Comparison of ENCODE assay signal across 9 mouse cellular contexts in genomic region chr16:33988358-33989012, GRCm38 (mm10). TPM values are rescaled to one million over a fixed set of nuclear protein-coding genes. Genes with fewer than 3 reads are reported as not detected.
DNase-seq lines count a peak whose midpoint lies in the region; ATAC-seq and TF ChIP-seq lines count a peak whose summit lies in the region.
"Had no signal": no experiment of that assay in that cellular context is flagged by ENCODE, and none has a peak within 500 bp of the region (broad histone marks: within the 10 kb centered on the region; RNA-seq: fewer than 3 reads in every experiment).

No protein-coding gene starts in this region.

- peak; percentile 85 for TF ChIP-seq CTCF in cortical plate, adult 2 months (IDR thresholded peaks at IDR 0.05; ENCODE audit: extremely low read depth, insufficient read depth, low read length)
- TF ChIP-seq CTCF in lung, embryonic 14.5 days (IDR thresholded peaks at IDR 0.05; ENCODE audit: low read depth): peak; percentile 88

- DNase-seq in gastrocnemius, postnatal 10 days: peak; percentile 46
- DNase-seq in gastrocnemius, postnatal 25 days: no peak
- DNase-seq in A20 (ENCODE audit: low read depth, low spot score) (peak; percentile 93), ZHBTc4 (ENCODE audit: low read depth, low spot score) (peak; percentile 82)
- peak; percentile 75 for DNase-seq in lung, embryonic 14.5 days
- peak; percentile 82 for DNase-seq in splenic B cell, adult 2 months (ENCODE audit: low read depth, low spot score)

- no peak overlapping the region for H3K4me3 ChIP-seq in cortical plate, adult 2 months (ENCODE audit: insufficient read depth, low read length)
- no peak overlapping the region for H3K4me3 ChIP-seq in intestine, embryonic 15.5 days (replicated peaks)
- no peak overlapping the region for H3K4me3 ChIP-seq in lung, embryonic 14.5 days (ENCODE audit: low read depth, low read length)
- H3K4me3 ChIP-seq: limb, embryonic 15.5 days had no signal

- H3K4me2 ChIP-seq in intestine, embryonic 15.5 days (replicated peaks): 0 out of 2 replicates have a peak overlapping the region, but pooled peaks have one; percentile 11
- H3K4me2 ChIP-seq in lung, embryonic 14.5 days: no peak overlapping the region
- H3K4me2 ChIP-seq: limb, embryonic 15.5 days had no signal

- ATAC-seq in intestine, embryonic 15.5 days: peak; percentile 23
- ATAC-seq in lung, embryonic 14.5 days (ENCODE audit: insufficient read depth): no peak

- no peaks in the 10 kb centered on the region for H3K9me3 ChIP-seq in intestine, embryonic 15.5 days
- no peaks in the 10 kb centered on the region for H3K9me3 ChIP-seq in lung, embryonic 14.5 days (ENCODE audit: low read depth, low read length)
- H3K9me3 ChIP-seq: limb, embryonic 15.5 days had no signal

- 56% methylated on average over 17 of the region's 17 CpGs for WGBS in intestine, embryonic 15.5 days
- 60% methylated on average over 17 of the region's 17 CpGs for WGBS in lung, embryonic 14.5 days

- no peaks in the 10 kb centered on the region for H3K36me3 ChIP-seq in intestine, embryonic 15.5 days
- no peaks in the 10 kb centered on the region for H3K36me3 ChIP-seq in lung, embryonic 14.5 days (ENCODE audit: insufficient read depth)
- no peaks in the 10 kb centered on the region for H3K36me3 ChIP-seq in splenic B cell, adult 2 months (ENCODE audit: control insufficient read depth, insufficient read depth, low read length, poor library complexity, severe bottlenecking)
- H3K36me3 ChIP-seq: limb, embryonic 15.5 days had no signal

- H3K27ac ChIP-seq in cortical plate, adult 2 months (ENCODE audit: insufficient read depth, low read length): no peak overlapping the region
- peak overlapping the region; percentile 59 for H3K27ac ChIP-seq in intestine, embryonic 15.5 days
- no peak overlapping the region for H3K27ac ChIP-seq in lung, embryonic 14.5 days (ENCODE audit: low read depth)
- H3K27ac ChIP-seq: limb, embryonic 15.5 days had no signal

- H3K9ac ChIP-seq in intestine, embryonic 15.5 days: no peak overlapping the region
- no peak overlapping the region for H3K9ac ChIP-seq in lung, embryonic 14.5 days
- H3K9ac ChIP-seq: limb, embryonic 15.5 days had no signal

- TF ChIP-seq POLR2A in cortical plate, adult 2 months (IDR thresholded peaks at IDR 0.05; ENCODE audit: extremely low read depth, insufficient read depth, low read length): no peak

- no peaks in the 10 kb centered on the region for H3K4me1 ChIP-seq in cortical plate, adult 2 months (ENCODE audit: control insufficient read depth, insufficient read depth, low read length)
- H3K4me1 ChIP-seq in intestine, embryonic 15.5 days (replicated peaks): peaks cover 7% of the 10 kb centered on the region
- H3K4me1 ChIP-seq in lung, embryonic 14.5 days (ENCODE audit: insufficient read depth): no peaks in the 10 kb centered on the region
- H3K4me1 ChIP-seq: limb, embryonic 15.5 days had no signal

- no peaks in the 10 kb centered on the region for H3K27me3 ChIP-seq in intestine, embryonic 15.5 days (replicated peaks)
- no peaks in the 10 kb centered on the region for H3K27me3 ChIP-seq in lung, embryonic 14.5 days (ENCODE audit: insufficient read depth, low read length)
- no peaks in the 10 kb centered on the region for H3K27me3 ChIP-seq in splenic B cell, adult 2 months (ENCODE audit: control insufficient read depth, insufficient read depth, low read length, poor library complexity, severe bottlenecking)
- H3K27me3 ChIP-seq: limb, embryonic 15.5 days had no signal

RNA-seq across cellular contexts. Expression of gene Umps, which starts 21.6 kb away (rescaled TPM):
- 1 to 10 TPM; 7.4 to 9.1 TPM for total RNA-seq in gastrocnemius, postnatal 10 days (2021)
- 1 to 10 TPM; 4.8 to 5.9 TPM for total RNA-seq in gastrocnemius, postnatal 25 days (2021)
- 11.5 and 11.9 TPM in 2 replicates for polyA plus RNA-seq in cortical plate, adult 2 months (2012; rRNA removed)
- polyA plus RNA-seq in intestine, embryonic 15.5 days (2015; fragmentation: Nextera tagmentation; extraction: Ambion mirVana): 55.9 and 56.0 TPM in 2 replicates
- 69.9 and 71.1 TPM in 2 replicates for polyA plus RNA-seq in lung, embryonic 14.5 days (2014; fragmentation: Nextera tagmentation; extraction: Ambion mirVana)
